Mouse (Mus musculus): ENCODE results near the gene Sec24c. TPM values are rescaled to one million over a fixed set of nuclear protein-coding genes. Genes with fewer than 3 reads are reported as not detected.

Gene Sec24c
- polyA plus RNA-seq, 1 experiment from 2014 or later = 101 TPM

DNA sequence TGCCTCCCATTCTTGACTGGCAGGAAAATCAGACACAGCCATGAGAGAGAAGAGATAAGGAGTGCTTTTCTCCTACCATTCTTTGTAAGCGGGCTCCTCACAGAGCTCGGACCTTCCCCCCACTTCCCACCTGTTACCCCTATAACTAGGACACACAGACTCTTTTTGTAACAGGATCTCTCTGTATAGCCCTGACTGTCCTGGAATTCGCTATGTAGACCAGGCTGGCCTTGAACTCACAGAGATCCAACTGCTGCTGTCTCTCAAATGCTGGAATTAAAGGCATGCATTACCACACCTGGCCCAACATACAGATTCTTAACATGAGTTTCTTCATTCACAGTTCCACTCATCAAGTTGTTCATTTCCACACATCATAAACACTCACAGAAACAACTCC is 11.4 kb upstream of the Sec24c start:
- 92% methylated on average over 3 of the region's 3 CpGs for WGBS
- ATAC-seq (ENCODE audit: low FRiP score, low read depth) = no peak
- no peak overlapping the region for H3K4me3 ChIP-seq
- H3K4me2 ChIP-seq = 0 out of 2 replicates have a peak overlapping the region, but pooled peaks have one; percentile 83
- no peak overlapping the region for H3K27ac ChIP-seq (replicated peaks)
- peaks cover 7% of the 10 kb centered on the region; the same call in 1 of the 2 replicates for H3K27me3 ChIP-seq
- H3K36me3 ChIP-seq = no peaks in the 10 kb centered on the region
- no peaks in the 10 kb centered on the region for H3K9me3 ChIP-seq
- no peak overlapping the region for H3K9ac ChIP-seq
- H3K4me1 ChIP-seq (replicated peaks) = peaks cover 18% of the 10 kb centered on the region

- 74% methylated on average over 2 of the region's 2 CpGs for WGBS
- H3K4me3 ChIP-seq = no peak overlapping the region
- H3K4me1 ChIP-seq (replicated peaks) = peaks cover 18% of the 10 kb centered on the region
- H3K27me3 ChIP-seq = peaks cover 10% of the 10 kb centered on the region
- no peak for ATAC-seq (ENCODE audit: low FRiP score, low read depth)
- no peaks in the 10 kb centered on the region for H3K9me3 ChIP-seq
- no peak overlapping the region for H3K27ac ChIP-seq (replicated peaks)
- H3K36me3 ChIP-seq = no peaks in the 10 kb centered on the region
- H3K9ac ChIP-seq = no peak overlapping the region
- H3K4me2 ChIP-seq = no peak overlapping the region
These were observed 10.5 kb upstream of the Sec24c start for GRCm38 (mm10) chr14:20663601-20664000.

- ATAC-seq (ENCODE audit: low FRiP score, low read depth) = no peak
- no peak overlapping the region for H3K4me2 ChIP-seq
- H3K9me3 ChIP-seq = no peaks in the 10 kb centered on the region
- H3K4me3 ChIP-seq = no peak overlapping the region
- H3K36me3 ChIP-seq = no peaks in the 10 kb centered on the region
- H3K27ac ChIP-seq (replicated peaks) = no peak overlapping the region
- H3K9ac ChIP-seq = no peak overlapping the region
- peaks cover 18% of the 10 kb centered on the region for H3K4me1 ChIP-seq (replicated peaks)
- WGBS = 61% methylated on average over 3 of the region's 3 CpGs
- H3K27me3 ChIP-seq = peaks cover 16% of the 10 kb centered on the region
These were observed 9.7 kb upstream of the Sec24c start for GRCm38 (mm10) chr14:20664436-20664835.

- 62% methylated on average over 1 of the region's 1 CpGs for WGBS
- Histone ChIP-seq H3K4me3 (no peak overlapping the region), H3K4me2 (no peak overlapping the region), H3K9ac (no peak overlapping the region), H3K27me3 (peaks cover 22% of the 10 kb centered on the region), H3K9me3 (no peaks in the 10 kb centered on the region), H3K4me1 (replicated peaks) (peaks cover 3% of the 10 kb centered on the region; the same call in 1 of the 2 replicates), H3K36me3 (no peaks in the 10 kb centered on the region), H3K27ac (replicated peaks) (no peak overlapping the region)
- ATAC-seq (ENCODE audit: low FRiP score, low read depth) = no peak
These were observed 6.6 kb upstream of the Sec24c start for GRCm38 (mm10) chr14:20667469-20667868.

DNA sequence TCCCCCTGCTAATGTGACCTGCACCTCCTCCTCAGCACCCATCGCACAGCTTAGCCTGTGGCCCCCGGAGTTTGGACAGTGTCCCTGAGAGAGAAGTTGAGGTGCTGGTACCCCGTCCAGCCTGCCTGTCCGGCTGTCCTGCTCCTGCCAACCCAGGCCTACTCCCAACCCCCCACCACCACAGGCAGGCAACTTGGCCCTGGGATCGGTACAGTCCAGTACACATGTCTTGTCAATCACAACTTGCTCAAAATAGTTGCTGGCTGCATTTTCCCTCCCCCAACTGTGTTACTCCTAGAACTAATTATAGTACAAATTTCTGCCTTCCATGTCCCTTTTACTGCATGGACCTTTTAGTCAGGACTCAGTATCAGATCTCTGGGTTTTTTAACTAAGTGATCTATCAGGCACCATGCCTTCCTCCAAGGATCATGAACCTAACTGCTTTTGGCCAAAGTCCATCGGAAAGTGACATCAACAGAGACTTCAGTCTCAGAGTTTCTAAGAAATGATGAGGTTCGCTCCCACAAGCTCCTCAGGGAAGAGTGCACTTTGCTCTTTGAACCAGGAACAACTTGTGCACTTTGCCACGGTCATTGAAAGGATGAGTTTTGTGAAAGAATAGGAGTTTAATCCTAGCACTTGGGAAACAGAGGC is 5.8 kb upstream of the Sec24c start, which contains the start of gene Synpo2l:
Synpo2l (minus strand) TSS at position 201 of the 657 bp plus-strand sequence.
- WGBS = 83% methylated on average over 8 of the region's 8 CpGs
- no peak for ATAC-seq (ENCODE audit: low FRiP score, low read depth)
- peaks cover 21% of the 10 kb centered on the region for H3K27me3 ChIP-seq
- no peaks in the 10 kb centered on the region for H3K9me3 ChIP-seq
- H3K36me3 ChIP-seq = no peaks in the 10 kb centered on the region
- H3K4me3 ChIP-seq = no peak within 1 kb of the TSS
- no peak within 1 kb of the TSS for H3K9ac ChIP-seq
- H3K27ac ChIP-seq (replicated peaks) = no peak within 1 kb of the TSS
- no peaks in the 10 kb centered on the region for H3K4me1 ChIP-seq (replicated peaks)
- H3K4me2 ChIP-seq = no peak within 1 kb of the TSS

- 85% methylated on average over 2 of the region's 2 CpGs for WGBS
- Histone ChIP-seq H3K27ac (replicated peaks) (no peak overlapping the region), H3K4me1 (replicated peaks) (peaks cover 23% of the 10 kb centered on the region), H3K4me3 (no peak overlapping the region), H3K9me3 (no peaks in the 10 kb centered on the region), H3K4me2 (peak overlapping the region; percentile 80; the same call in 1 of the 2 replicates), H3K27me3 (peaks cover 15% of the 10 kb centered on the region), H3K36me3 (peaks cover 17% of the 10 kb centered on the region), H3K9ac (no peak overlapping the region)
- no peak for ATAC-seq (ENCODE audit: low FRiP score, low read depth)
These were observed 1.1 kb upstream of the Sec24c start for GRCm38 (mm10) chr14:20672990-20673389.

- Histone ChIP-seq H3K9ac (peak overlapping the region; percentile 46), H3K4me2 (peak overlapping the region; percentile 80)
- ATAC-seq (ENCODE audit: low FRiP score, low read depth) = peak; percentile 77
These were observed 409 bp upstream of the Sec24c start for GRCm38 (mm10) chr14:20673735-20674063.

GRCm38 (mm10) chr14:20677906-20678305 is 3.8 kb downstream of the Sec24c start:
- Histone ChIP-seq H3K27me3 (no peaks in the 10 kb centered on the region), H3K36me3 (peaks cover 65% of the 10 kb centered on the region), H3K27ac (replicated peaks) (no peak overlapping the region), H3K4me2 (no peak overlapping the region), H3K9me3 (no peaks in the 10 kb centered on the region), H3K4me3 (no peak overlapping the region), H3K9ac (no peak overlapping the region), H3K4me1 (replicated peaks) (peaks cover 23% of the 10 kb centered on the region)
- 94% methylated on average over 4 of the region's 4 CpGs for WGBS
- ATAC-seq (ENCODE audit: low FRiP score, low read depth) = no peak

More at GRCm38 (mm10) chr14:20673735-20674063, 409 bp upstream of the Sec24c start:
- WGBS = 10% methylated on average over 13 of the region's 13 CpGs
- Histone ChIP-seq H3K27me3 (peaks cover 11% of the 10 kb centered on the region; the same call in 1 of the 2 replicates), H3K4me1 (replicated peaks) (peaks cover 23% of the 10 kb centered on the region), H3K4me3 (peak overlapping the region; percentile 77), H3K36me3 (peaks cover 24% of the 10 kb centered on the region), H3K27ac (replicated peaks) (peak overlapping the region; percentile 82), H3K9me3 (no peaks in the 10 kb centered on the region)

DNA sequence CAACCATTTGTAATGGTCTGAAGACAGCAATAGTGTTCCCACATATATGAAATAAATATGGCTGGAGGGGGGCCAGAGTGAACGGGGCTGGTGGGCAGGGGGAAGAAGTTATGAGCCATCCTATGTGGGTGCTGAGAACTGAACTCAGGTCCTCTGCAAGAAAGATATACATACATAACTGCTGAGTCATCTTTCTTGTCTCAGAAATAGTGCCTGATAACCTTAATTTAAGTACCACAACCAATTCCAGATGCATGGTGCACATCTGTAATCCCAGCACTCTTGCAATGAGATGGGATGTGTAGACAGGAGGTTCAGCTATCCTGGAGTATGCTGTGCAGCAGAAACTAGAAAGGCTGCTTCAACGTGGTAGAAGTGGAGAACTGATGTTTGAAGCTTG is 7.6 kb downstream of the Sec24c start:
- H3K4me3 ChIP-seq = no peak overlapping the region
- no peak overlapping the region for H3K9ac ChIP-seq
- 93% methylated on average over 2 of the region's 2 CpGs for WGBS
- H3K9me3 ChIP-seq = no peaks in the 10 kb centered on the region
- H3K27me3 ChIP-seq = no peaks in the 10 kb centered on the region
- H3K4me2 ChIP-seq = no peak overlapping the region
- H3K36me3 ChIP-seq = peaks cover 95% of the 10 kb centered on the region
- H3K4me1 ChIP-seq (replicated peaks) = peaks cover 2% of the 10 kb centered on the region; the same call in 1 of the 2 replicates
- ATAC-seq (ENCODE audit: low FRiP score, low read depth) = no peak
- H3K27ac ChIP-seq (replicated peaks) = no peak overlapping the region

GRCm38 (mm10) chr14:20682498-20682897 is 8.4 kb downstream of the Sec24c start:
- Histone ChIP-seq H3K4me2 (no peak overlapping the region), H3K27ac (replicated peaks) (no peak overlapping the region), H3K27me3 (no peaks in the 10 kb centered on the region), H3K4me3 (no peak overlapping the region), H3K36me3 (peaks cover 97% of the 10 kb centered on the region), H3K9ac (no peak overlapping the region), H3K9me3 (no peaks in the 10 kb centered on the region), H3K4me1 (replicated peaks) (no peaks in the 10 kb centered on the region)
- no peak for ATAC-seq (ENCODE audit: low FRiP score, low read depth)
- 75% methylated on average over 3 of the region's 3 CpGs for WGBS

DNA sequence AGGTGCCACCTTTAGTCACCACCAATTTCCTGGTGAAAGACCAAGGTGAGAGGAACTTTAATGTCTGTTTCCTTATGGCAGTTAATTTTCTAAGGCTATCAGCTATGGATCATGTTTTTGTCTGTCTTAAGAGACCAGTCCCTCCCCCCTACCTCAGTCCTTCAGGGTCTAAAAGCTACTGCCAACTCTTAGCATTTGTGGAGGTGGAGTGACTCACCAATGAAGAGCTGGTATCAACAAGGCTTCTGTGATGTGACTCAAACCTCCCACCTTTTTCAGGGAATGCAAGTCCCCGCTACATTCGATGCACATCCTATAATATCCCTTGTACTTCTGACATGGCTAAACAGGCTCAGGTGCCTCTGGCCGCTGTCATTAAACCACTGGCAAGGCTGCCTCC is 12.5 kb downstream of the Sec24c start:
- Histone ChIP-seq H3K4me1 (replicated peaks) (no peaks in the 10 kb centered on the region), H3K9me3 (no peaks in the 10 kb centered on the region), H3K27me3 (no peaks in the 10 kb centered on the region), H3K27ac (replicated peaks) (no peak overlapping the region), H3K9ac (no peak overlapping the region), H3K36me3 (peaks cover 96% of the 10 kb centered on the region), H3K4me2 (no peak overlapping the region), H3K4me3 (no peak overlapping the region)
- no peak for ATAC-seq (ENCODE audit: low FRiP score, low read depth)
- 98% methylated on average over 3 of the region's 3 CpGs for WGBS

DNA sequence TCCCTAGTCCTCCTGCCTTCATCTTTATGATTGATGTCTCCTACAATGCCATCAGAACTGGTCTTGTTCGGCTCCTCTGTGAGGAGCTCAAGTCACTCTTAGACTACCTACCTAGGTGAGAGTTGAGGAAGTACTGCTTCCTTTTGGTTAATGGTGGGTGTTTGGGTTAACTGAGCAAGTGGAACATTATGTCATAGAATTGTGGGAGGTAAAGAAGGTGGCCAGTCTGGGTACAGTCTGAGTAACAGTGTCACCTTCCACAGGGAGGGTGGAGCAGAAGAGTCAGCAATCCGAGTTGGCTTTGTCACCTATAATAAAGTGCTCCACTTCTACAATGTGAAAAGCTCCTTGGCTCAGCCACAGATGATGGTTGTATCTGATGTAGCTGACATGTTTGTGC is 14.9 kb downstream of the Sec24c start:
- Histone ChIP-seq H3K4me3 (no peak overlapping the region), H3K27ac (replicated peaks) (no peak overlapping the region), H3K9ac (no peak overlapping the region), H3K27me3 (no peaks in the 10 kb centered on the region), H3K4me2 (no peak overlapping the region), H3K36me3 (peaks cover 95% of the 10 kb centered on the region), H3K4me1 (replicated peaks) (peaks cover 3% of the 10 kb centered on the region; the same call in 1 of the 2 replicates), H3K9me3 (no peaks in the 10 kb centered on the region)
- 88% methylated on average over 2 of the region's 2 CpGs for WGBS
- no peak for ATAC-seq (ENCODE audit: low FRiP score, low read depth)

GRCm38 (mm10) chr14:20691772-20692171 is 17.7 kb downstream of the Sec24c start:
- no peaks in the 10 kb centered on the region for H3K27me3 ChIP-seq
- H3K9ac ChIP-seq = no peak overlapping the region
- no peak overlapping the region for H3K27ac ChIP-seq (replicated peaks)
- no peak for ATAC-seq (ENCODE audit: low FRiP score, low read depth)
- peaks cover 21% of the 10 kb centered on the region for H3K4me1 ChIP-seq (replicated peaks)
- H3K36me3 ChIP-seq = peaks cover 67% of the 10 kb centered on the region
- H3K4me2 ChIP-seq = no peak overlapping the region
- no peaks in the 10 kb centered on the region for H3K9me3 ChIP-seq
- H3K4me3 ChIP-seq = no peak overlapping the region
- 92% methylated on average over 6 of the region's 6 CpGs for WGBS

Data from hindbrain, embryonic 15.5 days (tissue).